Mouse (Mus musculus) MEL (cell line): ENCODE results near the gene Clstn3. TPM values are rescaled to one million over a fixed set of nuclear protein-coding genes. Genes with fewer than 3 reads are reported as not detected.

Experiments used
- DNase-seq: peaks from one replicate; pipeline ENCODE4 v3.0.0; 2011; ENCODE audit warnings: low read depth, low spot score
- H3K27ac ChIP-seq: 2 replicates; pipeline ENCODE4 v1.5.1; 2012; ENCODE audit warnings: low read depth, mild to moderate bottlenecking, control low read depth, low read length, moderate library complexity; ENCODE audit not compliant: control insufficient read depth
- H3K27me3 ChIP-seq, 2 experiments: fragments of 150-350 bp in 1 of 2; sonication (generic) in 1 of 2; 2 replicates each; pipeline ENCODE4 v1.6.1; 2012; ENCODE audit warnings: low read length in 2 of 2, mild to moderate bottlenecking in 2 of 2, improper control_type of control experiment in 1 of 2, moderate library complexity in 1 of 2; ENCODE audit not compliant: insufficient read depth in 2 of 2, control insufficient read depth in 1 of 2
- H3K36me3 ChIP-seq, 2 experiments: 2 replicates each; pipeline ENCODE4 v1.6.1; 2012 to 2014; ENCODE audit warnings: low read length in 2 of 2, improper control_type of control experiment in 1 of 2, inconsistent platforms in 1 of 2, mild to moderate bottlenecking in 1 of 2; ENCODE audit not compliant: insufficient read depth in 2 of 2, control insufficient read depth in 1 of 2
- H3K4me1 ChIP-seq, 2 experiments: fragments of 150-350 bp in 1 of 2; sonication (generic) in 1 of 2; 2 replicates each; pipeline ENCODE4 v1.6.1; 2012; ENCODE audit warnings: low read length in 2 of 2, improper control_type of control experiment in 1 of 2, mild to moderate bottlenecking in 1 of 2; ENCODE audit not compliant: insufficient read depth in 2 of 2, control insufficient read depth in 1 of 2
- H3K4me3 ChIP-seq, 2 experiments: fragments of 150-350 bp in 1 of 2; sonication (generic) in 1 of 2; 2 replicates each; pipeline ENCODE4 v1.5.1; 2012; ENCODE audit warnings: low read depth in 2 of 2, low read length in 2 of 2, mild to moderate bottlenecking in 2 of 2, moderate library complexity in 2 of 2, control low read depth in 1 of 2, improper control_type of control experiment in 1 of 2; ENCODE audit not compliant: control insufficient read depth in 1 of 2, insufficient read depth in 1 of 2
- H3K79me2 ChIP-seq: 2 replicates; pipeline ENCODE4 v1.6.1; 2012; ENCODE audit warnings: mild to moderate bottlenecking, low read length, moderate library complexity; ENCODE audit not compliant: control insufficient read depth, poor library complexity, insufficient read depth
- H3K9ac ChIP-seq: 2 replicates; pipeline ENCODE4 v1.6.1; 2012; ENCODE audit warnings: low read depth, mild to moderate bottlenecking, control low read depth, low read length, moderate library complexity; ENCODE audit not compliant: control insufficient read depth, poor library complexity, severe bottlenecking
- H3K9me3 ChIP-seq: fragments of 150-350 bp; sonication (generic); replicated peaks from 2 replicates; pipeline ENCODE4 v1.6.1; 2012; ENCODE audit warnings: mild to moderate bottlenecking, low read length, improper control_type of control experiment, moderate library complexity; ENCODE audit not compliant: insufficient read depth
- BHLHE40 ChIP-seq: IDR thresholded peaks from 2 replicates; pipeline ENCODE4 v1.6.1; 2012; ENCODE audit warnings: low read depth, mild to moderate bottlenecking, inconsistent platforms, low read length, improper control_type of control experiment, borderline replicate concordance
- CHD1 ChIP-seq: IDR thresholded peaks from 2 replicates; pipeline ENCODE4 v1.6.1; 2012; ENCODE audit warnings: low read depth, mild to moderate bottlenecking, inconsistent platforms, low read length, improper control_type of control experiment
- CHD2 ChIP-seq: IDR thresholded peaks from 2 replicates; pipeline ENCODE4 v1.6.1; 2011; ENCODE audit warnings: low read length, improper control_type of control experiment
- CTCF ChIP-seq, 3 experiments: IDR thresholded peaks in 2 of 3; conservative IDR thresholded peaks in 1 of 3; 2 replicates each; pipeline ENCODE4 v1.5.1; 2011 to 2012; ENCODE audit warnings: low read length in 3 of 3, low read depth in 2 of 3, mild to moderate bottlenecking in 2 of 3, improper control_type of control experiment in 1 of 3, inconsistent platforms in 1 of 3, mixed read lengths in 1 of 3, moderate library complexity in 1 of 3; ENCODE audit not compliant: control insufficient read depth in 1 of 3, insufficient read depth in 1 of 3, poor library complexity in 1 of 3, severe bottlenecking in 1 of 3
- ETS1 ChIP-seq: IDR thresholded peaks from 2 replicates; pipeline ENCODE4 v1.6.1; 2012; ENCODE audit warnings: low read depth, mild to moderate bottlenecking, inconsistent platforms, low read length, improper control_type of control experiment, moderate library complexity
- GABPA ChIP-seq: IDR thresholded peaks from 2 replicates; pipeline ENCODE4 v1.6.1; 2012; ENCODE audit warnings: low read depth, mild to moderate bottlenecking, inconsistent platforms, low read length, improper control_type of control experiment, moderate library complexity
- GATA1 ChIP-seq: IDR thresholded peaks from 2 replicates; pipeline ENCODE4 v1.6.1; 2011; ENCODE audit warnings: low read depth, low read length, improper control_type of control experiment
- HCFC1 ChIP-seq: IDR thresholded peaks from 2 replicates; pipeline ENCODE4 v1.6.1; 2012; ENCODE audit warnings: low read depth, mild to moderate bottlenecking, inconsistent platforms, low read length, improper control_type of control experiment, moderate library complexity
- JUND ChIP-seq: IDR thresholded peaks from 2 replicates; pipeline ENCODE4 v1.6.1; 2011; ENCODE audit warnings: low read depth, mild to moderate bottlenecking, improper control_type of control experiment, low read length
- MAX ChIP-seq: IDR thresholded peaks from 2 replicates; pipeline ENCODE4 v1.6.1; 2011; ENCODE audit warnings: low read length, improper control_type of control experiment
- MAZ ChIP-seq: IDR thresholded peaks from 2 replicates; pipeline ENCODE4 v1.6.1; 2012; ENCODE audit warnings: low read depth, mild to moderate bottlenecking, inconsistent platforms, low read length, improper control_type of control experiment
- MYB ChIP-seq: IDR thresholded peaks from 2 replicates; pipeline ENCODE4 v1.6.1; 2011; ENCODE audit warnings: mild to moderate bottlenecking, low read depth, low read length, improper control_type of control experiment
- MYC ChIP-seq: IDR thresholded peaks from 2 replicates; pipeline ENCODE4 v1.6.1; 2011; ENCODE audit warnings: low read depth, mild to moderate bottlenecking, low read length, improper control_type of control experiment, moderate library complexity
- POLR2A ChIP-seq, 2 experiments: IDR thresholded peaks; 2 replicates each; pipeline ENCODE4 v1.6.1; 2011 to 2012; ENCODE audit warnings: low read length in 2 of 2, mild to moderate bottlenecking in 2 of 2, control low read depth in 1 of 2, improper control_type of control experiment in 1 of 2, low read depth in 1 of 2, moderate library complexity in 1 of 2; ENCODE audit not compliant: control insufficient read depth in 1 of 2, insufficient read depth in 1 of 2, poor library complexity in 1 of 2
- POLR2AphosphoS2 ChIP-seq: IDR thresholded peaks from 2 replicates; pipeline ENCODE4 v1.6.1; 2011; ENCODE audit warnings: low read length, improper control_type of control experiment
- POLR2AphosphoS5 ChIP-seq: IDR thresholded peaks from 2 replicates; pipeline ENCODE4 v1.6.1; 2012; ENCODE audit warnings: low read depth, borderline replicate concordance, mild to moderate bottlenecking, inconsistent platforms, low read length, moderate library complexity, mixed read lengths
- RAD21 ChIP-seq: IDR thresholded peaks from 2 replicates; pipeline ENCODE4 v1.6.1; 2011; ENCODE audit warnings: mild to moderate bottlenecking, low read depth, low read length, improper control_type of control experiment
- SMC3 ChIP-seq: IDR thresholded peaks from 2 replicates; pipeline ENCODE4 v1.6.1; 2011; ENCODE audit warnings: low read depth, low read length, improper control_type of control experiment
- TAL1 ChIP-seq: IDR thresholded peaks from 2 replicates; pipeline ENCODE4 v1.6.1; 2012; ENCODE audit warnings: mild to moderate bottlenecking, inconsistent platforms, low read length, moderate library complexity, mixed read lengths
- UBTF ChIP-seq: IDR thresholded peaks from 2 replicates; pipeline ENCODE4 v1.6.1; 2012; ENCODE audit warnings: low read depth, mild to moderate bottlenecking, inconsistent platforms, low read length, improper control_type of control experiment, moderate library complexity, borderline replicate concordance; ENCODE audit not compliant: insufficient read depth
- USF1 ChIP-seq: IDR thresholded peaks from 2 replicates; pipeline ENCODE4 v1.6.1; 2014; ENCODE audit warnings: low read depth, mild to moderate bottlenecking, inconsistent platforms, low read length, improper control_type of control experiment, moderate library complexity
- ZC3H11A ChIP-seq: IDR thresholded peaks from 2 replicates; pipeline ENCODE4 v1.6.1; 2012; ENCODE audit warnings: low read depth, mild to moderate bottlenecking, inconsistent platforms, low read length, improper control_type of control experiment
- ZKSCAN1 ChIP-seq: IDR thresholded peaks from 2 replicates; pipeline ENCODE4 v1.6.1; 2012; ENCODE audit warnings: low read depth, mild to moderate bottlenecking, inconsistent platforms, low read length, improper control_type of control experiment, moderate library complexity
- ZNF384 ChIP-seq: IDR thresholded peaks from 2 replicates; pipeline ENCODE4 v1.6.1; 2012; ENCODE audit warnings: low read depth, mild to moderate bottlenecking, inconsistent platforms, low read length, improper control_type of control experiment
- polyA plus RNA-seq, 2 experiments: library from polyadenylated mRNA; stranded (reverse) in 1 of 2; unstranded in 1 of 2; fragments of >175 nt in 1 of 2; fragments of >200 nt in 1 of 2; gene quantifications; 2 replicates each; pipeline versions ENCODE4 v1.2.1 to v1.2.4; 2012; ENCODE audit warnings: low replicate concordance in 2 of 2, low read depth in 1 of 2; ENCODE audit not compliant: insufficient read length in 2 of 2, insufficient read depth in 1 of 2, missing spikeins in 1 of 2
- total RNA-seq: library from RNA; depleted of rRNA; stranded (reverse); fragments of 300-350 nt; gene quantifications from 2 replicates; pipeline ENCODE4 v1.2.3, GENCODE M21; 2012

Clstn3 gene
- total and polyA plus RNA-seq, 3 experiments, result 51.3 to 59.8 TPM; not detected in 1

- Histone ChIP-seq H3K4me3 (peak overlapping the region; percentile 76 to 85), H3K36me3 (peaks cover 0 to 4% of the 10 kb centered on the region in 2 experiments; a peak in 2 of 4 replicates), H3K27me3 (no peaks in the 10 kb centered on the region), H3K9me3 (no peaks in the 10 kb centered on the region), H3K79me2 (peaks cover 18% of the 10 kb centered on the region), H3K9ac (peak overlapping the region; percentile 57), H3K4me1 (peaks cover 0 to 19% of the 10 kb centered on the region in 2 experiments; a peak in 3 of 4 replicates), H3K27ac (peak overlapping the region; percentile 55)
- TF ChIP-seq RAD21, result no peak
- no peak for TF ChIP-seq MYB
- no peak for TF ChIP-seq JUND
- TF ChIP-seq CHD2, result no peak
- TF ChIP-seq ETS1, result no peak
- no peak for TF ChIP-seq CHD1
- no peak for TF ChIP-seq HCFC1
- TF ChIP-seq ZKSCAN1, result no peak
- TF ChIP-seq ZNF384, result no peak
- TF ChIP-seq SMC3, result no peak
- TF ChIP-seq UBTF, result no peak
- no peak for TF ChIP-seq USF1
- TF ChIP-seq POLR2A (IDR thresholded peaks at IDR 0.05; ENCODE audit: control insufficient read depth in 1 of 2, insufficient read depth in 1 of 2, low read depth in 1 of 2, low read length in 2 of 2, poor library complexity in 1 of 2), result no peak
- TF ChIP-seq TAL1, result no peak
- no peak for TF ChIP-seq BHLHE40
- no peak for TF ChIP-seq POLR2AphosphoS2
- no peak for TF ChIP-seq MAZ
- no peak for TF ChIP-seq MYC
- TF ChIP-seq POLR2AphosphoS5, result no peak
- no peak for TF ChIP-seq MAX
- no peak for DNase-seq
Measured at GRCm38 (mm10) chr6:124465299-124465698, 705 bp upstream of the Clstn3 start.

- Histone ChIP-seq H3K27ac (peak overlapping the region; percentile 53; the same call in 1 of the 2 replicates), H3K4me1 (peaks cover 4 to 27% of the 10 kb centered on the region in 2 experiments), H3K9ac (peak overlapping the region; percentile 80), H3K36me3 (peaks cover 2 to 17% of the 10 kb centered on the region in 2 experiments; a peak in 3 of 4 replicates), H3K9me3 (no peaks in the 10 kb centered on the region), H3K79me2 (peaks cover 18% of the 10 kb centered on the region), H3K27me3 (no peaks in the 10 kb centered on the region), H3K4me3 (peak overlapping the region; percentile 76 to 85)
- peak; percentile 57 for DNase-seq
- TF ChIP-seq GATA1, result no peak
- no peak for TF ChIP-seq ZKSCAN1
- TF ChIP-seq CTCF (IDR thresholded peaks at IDR 0.05 in 2 of 3, conservative IDR thresholded peaks at IDR 0.05 in 1 of 3; ENCODE audit: control insufficient read depth in 1 of 3, insufficient read depth in 1 of 3, low read depth in 2 of 3, low read length in 3 of 3, poor library complexity in 1 of 3, severe bottlenecking in 1 of 3), result no peak
- TF ChIP-seq MAZ, result 0 out of 2 replicates have a peak, but pooled peaks have one; percentile 53
- TF ChIP-seq ETS1, result 0 out of 2 replicates have a peak, but pooled peaks have one; percentile 14
- no peak for TF ChIP-seq HCFC1
- no peak for TF ChIP-seq GABPA
- TF ChIP-seq UBTF, result 0 out of 2 replicates have a peak, but pooled peaks have one; percentile 60
- TF ChIP-seq TAL1, result peak; percentile 58
- TF ChIP-seq ZC3H11A, result no peak
Measured at GRCm38 (mm10) chr6:124463881-124464291, 708 bp downstream of the Clstn3 start.
